Mouse (Mus musculus) lung, embryonic 16.5 days (tissue): Measurements from ENCODE around the gene Wnt2. TPM values are rescaled to one million over a fixed set of nuclear protein-coding genes. Genes with fewer than 3 reads are reported as not detected.

ENCODE experiments used
- ATAC-seq: fragments of 200-750 bp; cut with Nextera tagmentation; 2 replicates; pipeline ENCODE4 v1.8.0; 2017; ENCODE audit warnings: low read depth, mild to moderate bottlenecking, moderate library complexity
- H3K27ac ChIP-seq: fragments of 300-500 bp; sonication (generic); 2 replicates; pipeline ENCODE4 v1.5.1; 2014; ENCODE audit warnings: mild to moderate bottlenecking, control low read depth, low read length
- H3K27me3 ChIP-seq: fragments of 300-500 bp; sonication (generic); 2 replicates; pipeline ENCODE4 v1.6.1; 2014; ENCODE audit warnings: low read depth, low read length, mixed read lengths; ENCODE audit not compliant: control insufficient read depth, insufficient read depth
- H3K36me3 ChIP-seq: fragments of 300-500 bp; sonication (generic); 2 replicates; pipeline ENCODE4 v1.6.1; 2014; ENCODE audit warnings: low read length; ENCODE audit not compliant: control insufficient read depth, insufficient read depth
- H3K4me1 ChIP-seq: fragments of 300-500 bp; sonication (generic); replicated peaks from 2 replicates; pipeline ENCODE4 v1.6.1; 2014; ENCODE audit warnings: low read length, mixed read lengths; ENCODE audit not compliant: control insufficient read depth, insufficient read depth
- H3K4me2 ChIP-seq: fragments of 300-500 bp; sonication (generic); 2 replicates; pipeline ENCODE4 v1.6.1; 2014; ENCODE audit warnings: low read depth, low read length, control low read depth
- H3K4me3 ChIP-seq: fragments of 300-500 bp; sonication (generic); 2 replicates; pipeline ENCODE4 v1.5.1; 2014; ENCODE audit warnings: mild to moderate bottlenecking, low read length, control low read depth
- H3K9ac ChIP-seq: fragments of 300-500 bp; sonication (generic); 2 replicates; pipeline ENCODE4 v1.6.1; 2014; ENCODE audit warnings: low read length, control low read depth
- H3K9me3 ChIP-seq: fragments of 300-500 bp; sonication (generic); 2 replicates; pipeline ENCODE4 v1.6.1; 2016; ENCODE audit warnings: low read length; ENCODE audit not compliant: control insufficient read depth
- WGBS: fragments of 180-500 bp; shearing (Covaris S2); extraction: QIAGEN DNeasy Blood & Tissue Kit; methylation state at CpG from one replicate; pipeline ENCODE4 v1.1.7; 2014; 5-methylcytosine and 5-hydroxymethylcytosine counted together
- polyA plus RNA-seq: library from polyadenylated mRNA; unstranded; fragments of >200 nt; fragmentation: Nextera tagmentation; extraction: Ambion mirVana; gene quantifications from 2 replicates; pipeline ENCODE4 v1.2.1, GENCODE M21; 2015

Wnt2 gene
- 76.8 and 77.2 TPM in 2 replicates for polyA plus RNA-seq

- Histone ChIP-seq H3K9me3 (no peaks in the 10 kb centered on the region), H3K9ac (peak within 1 kb of the TSS; percentile 69), H3K4me1 (peaks cover 12% of the 10 kb centered on the region), H3K4me2 (peak within 1 kb of the TSS; percentile 80), H3K4me3 (peak within 1 kb of the TSS; percentile 55), H3K36me3 (no peaks in the 10 kb centered on the region), H3K27me3 (peaks cover 34% of the 10 kb centered on the region), H3K27ac (peak within 1 kb of the TSS; percentile 89)
- peak; percentile 48 for ATAC-seq
- under 1% methylated on average over 47 of the region's 47 CpGs for WGBS
Observed at GRCm38 (mm10) chr6:18029746-18030656, at the start of gene Wnt2. TSS of gene Wnt2 (minus strand) at chr6:18030585.

- Histone ChIP-seq H3K36me3 (no peaks in the 10 kb centered on the region), H3K27me3 (no peaks in the 10 kb centered on the region), H3K9ac (no peak overlapping the region), H3K4me3 (no peak overlapping the region), H3K9me3 (no peaks in the 10 kb centered on the region), H3K4me1 (peaks cover 8% of the 10 kb centered on the region), H3K4me2 (no peak overlapping the region), H3K27ac (no peak overlapping the region)
- WGBS, result 14% methylated on average over 1 of the region's 1 CpGs
- no peak for ATAC-seq
Observed at GRCm38 (mm10) chr6:18078615-18079014, 48.2 kb upstream of the Wnt2 start.

- 66% methylated on average over 7 of the region's 7 CpGs for WGBS
- Histone ChIP-seq H3K4me3 (no peak overlapping the region), H3K9ac (no peak overlapping the region), H3K36me3 (no peaks in the 10 kb centered on the region), H3K9me3 (no peaks in the 10 kb centered on the region), H3K4me1 (peaks cover 8% of the 10 kb centered on the region), H3K27me3 (no peaks in the 10 kb centered on the region), H3K4me2 (no peak overlapping the region), H3K27ac (peak overlapping the region; percentile 89)
- ATAC-seq, result peak; percentile 23; the same call in 1 of the 2 replicates
Observed at GRCm38 (mm10) chr6:18076986-18077385, 46.6 kb upstream of the Wnt2 start.

GRCm38 (mm10) chr6:18076577-18076976 lies 46.2 kb upstream of the Wnt2 start:
- Histone ChIP-seq H3K36me3 (no peaks in the 10 kb centered on the region), H3K4me3 (no peak overlapping the region), H3K9ac (no peak overlapping the region), H3K9me3 (no peaks in the 10 kb centered on the region), H3K4me1 (peaks cover 8% of the 10 kb centered on the region), H3K4me2 (no peak overlapping the region), H3K27ac (peak overlapping the region; percentile 89), H3K27me3 (no peaks in the 10 kb centered on the region)
- peak; percentile 94 for ATAC-seq
- WGBS, result 16% methylated on average over 5 of the region's 5 CpGs

DNA sequence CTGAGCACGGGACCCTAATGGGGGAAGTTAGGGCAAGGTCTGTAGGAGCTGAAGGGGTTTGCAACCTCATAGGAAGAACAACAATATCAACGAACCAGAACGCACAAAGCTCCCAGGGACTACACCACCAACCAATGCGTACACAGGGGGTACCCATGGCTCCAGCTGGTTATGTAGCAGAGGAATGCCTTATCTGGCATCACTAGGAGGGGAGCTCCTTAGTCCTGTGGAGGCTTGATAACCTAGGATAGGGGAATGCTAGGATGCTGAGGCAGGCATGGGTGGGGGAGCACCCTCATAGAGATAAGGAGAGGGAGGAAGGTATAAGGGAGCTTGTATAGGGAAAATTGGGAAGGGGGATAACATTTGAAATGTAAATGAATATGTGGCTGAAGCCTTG lies 27.5 kb upstream of the Wnt2 start:
- 83% methylated on average over 4 of the region's 4 CpGs for WGBS
- H3K9ac ChIP-seq, result no peak overlapping the region
- no peaks in the 10 kb centered on the region for H3K27me3 ChIP-seq
- H3K4me1 ChIP-seq, result no peaks in the 10 kb centered on the region
- H3K4me2 ChIP-seq, result no peak overlapping the region
- no peak overlapping the region for H3K27ac ChIP-seq
- ATAC-seq, result no peak
- H3K36me3 ChIP-seq, result no peaks in the 10 kb centered on the region
- no peak overlapping the region for H3K4me3 ChIP-seq
- no peaks in the 10 kb centered on the region for H3K9me3 ChIP-seq

GRCm38 (mm10) chr6:18051702-18052101 lies 21.3 kb upstream of the Wnt2 start:
- Histone ChIP-seq H3K27ac (no peak overlapping the region), H3K9ac (no peak overlapping the region), H3K36me3 (no peaks in the 10 kb centered on the region), H3K9me3 (no peaks in the 10 kb centered on the region), H3K4me1 (no peaks in the 10 kb centered on the region), H3K4me2 (no peak overlapping the region), H3K4me3 (no peak overlapping the region), H3K27me3 (no peaks in the 10 kb centered on the region)
- WGBS, result 40% methylated on average over 5 of the region's 5 CpGs
- peak; percentile 43; the same call in 1 of the 2 replicates for ATAC-seq

- 52% methylated on average over 4 of the region's 4 CpGs for WGBS
- H3K9me3 ChIP-seq, result no peaks in the 10 kb centered on the region
- H3K4me2 ChIP-seq, result no peak overlapping the region
- H3K4me1 ChIP-seq, result no peaks in the 10 kb centered on the region
- H3K4me3 ChIP-seq, result no peak overlapping the region
- H3K36me3 ChIP-seq, result no peaks in the 10 kb centered on the region
- H3K27ac ChIP-seq, result no peak overlapping the region
- no peak for ATAC-seq
- no peak overlapping the region for H3K9ac ChIP-seq
- H3K27me3 ChIP-seq, result no peaks in the 10 kb centered on the region
Observed at GRCm38 (mm10) chr6:18044299-18044698, 13.9 kb upstream of the Wnt2 start.

DNA sequence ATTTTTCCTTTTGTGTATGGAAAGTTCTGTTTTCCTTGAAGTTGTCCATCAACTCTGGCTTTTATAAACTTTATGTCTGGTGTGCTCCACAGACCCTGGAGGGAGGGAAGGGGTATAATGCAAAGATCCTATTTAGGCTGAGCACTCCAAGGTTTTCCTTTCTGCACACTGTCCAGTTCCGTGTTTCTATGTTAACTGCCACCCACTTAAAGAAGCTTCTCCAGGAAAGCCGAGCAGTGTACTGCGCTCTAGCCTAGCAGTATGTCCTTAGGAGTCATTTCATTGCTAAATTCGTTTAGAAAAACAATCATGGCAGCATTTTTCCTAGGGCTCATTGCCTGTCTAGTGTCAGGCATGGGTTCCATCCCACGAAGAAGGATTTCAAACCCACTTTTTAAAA lies 12.8 kb upstream of the Wnt2 start:
- whole genome bisulfite sequencing, result 74% methylated on average over 5 of the region's 5 CpGs
- Histone ChIP-seq H3K36me3 (no peaks in the 10 kb centered on the region), H3K27me3 (no peaks in the 10 kb centered on the region), H3K4me2 (no peak overlapping the region), H3K9ac (no peak overlapping the region), H3K9me3 (no peaks in the 10 kb centered on the region), H3K4me1 (no peaks in the 10 kb centered on the region), H3K4me3 (no peak overlapping the region), H3K27ac (no peak overlapping the region)
- no peak for ATAC-seq

DNA sequence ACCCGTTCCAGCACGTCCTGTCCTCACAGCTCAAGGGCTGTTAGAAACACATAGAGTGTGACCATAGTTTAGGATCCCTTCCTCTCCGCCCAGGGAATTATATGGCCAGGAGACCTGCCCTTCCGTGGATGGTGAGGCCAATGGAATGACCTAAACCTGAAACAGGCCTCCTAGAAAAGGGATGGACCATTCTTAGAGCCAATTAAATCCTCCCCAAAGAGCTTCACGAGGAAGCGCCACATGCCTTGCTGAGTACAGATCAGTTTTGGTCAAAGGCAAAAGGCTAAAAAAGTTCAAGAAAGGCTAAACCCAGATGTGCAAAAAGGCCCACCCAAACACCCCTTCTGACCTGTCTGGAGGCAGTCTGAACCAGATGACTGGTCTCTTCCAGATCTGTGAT lies 1.9 kb upstream of the Wnt2 start:
- peak overlapping the region; percentile 80 for H3K4me2 ChIP-seq
- 31% methylated on average over 6 of the region's 6 CpGs for WGBS
- no peaks in the 10 kb centered on the region for H3K36me3 ChIP-seq
- H3K9ac ChIP-seq, result peak overlapping the region; percentile 69
- peak overlapping the region; percentile 51 for H3K27ac ChIP-seq
- H3K27me3 ChIP-seq, result peaks cover 34% of the 10 kb centered on the region
- H3K4me3 ChIP-seq, result peak overlapping the region; percentile 55
- H3K9me3 ChIP-seq, result no peaks in the 10 kb centered on the region
- ATAC-seq, result no peak
- H3K4me1 ChIP-seq, result peaks cover 12% of the 10 kb centered on the region
